Mouse (Mus musculus) ovary, adult 18-20 months (tissue): Measurements from ENCODE around the gene Prap1.

Source experiments
- DNase-seq: peaks from one replicate; pipeline ENCODE4 v3.0.0; 2022; ENCODE audit warnings: low spot score, mixed read lengths

Prap1 gene

DNA sequence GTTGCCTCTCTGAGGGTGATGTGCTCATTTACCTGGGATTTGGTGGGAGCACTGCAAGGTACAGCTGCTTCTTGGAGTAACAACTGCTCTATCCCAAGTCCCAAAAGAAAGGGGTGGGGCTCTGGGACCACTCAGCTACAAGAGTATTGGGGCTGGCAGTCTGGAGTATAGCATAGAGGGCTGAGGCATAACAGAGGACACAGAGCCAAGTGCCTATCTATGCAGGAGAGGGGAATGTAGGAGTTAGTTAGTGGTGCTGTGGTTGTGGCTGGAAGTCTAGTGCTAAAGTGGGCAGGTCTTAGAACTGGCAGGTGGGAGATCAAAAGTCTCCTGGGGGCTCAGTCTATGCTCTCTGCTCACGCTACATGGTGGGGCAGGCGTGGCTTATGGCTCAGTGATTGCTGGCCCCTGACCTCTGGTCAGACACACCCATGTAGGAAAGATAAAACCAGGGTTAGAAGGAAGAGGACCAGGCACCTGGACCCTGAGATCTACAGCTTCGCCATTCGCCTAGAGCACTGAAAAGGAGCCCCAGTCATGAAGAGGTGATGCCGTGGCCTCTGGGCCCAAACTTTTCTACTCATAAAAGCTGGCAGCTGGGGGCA is at the start of gene Prap1:
Gene Prap1 (plus strand): TSS at position 472 of the 605 bp plus-strand sequence.
- DNase-seq: no peak

- DNase-seq: no peak
Observed at GRCm38 (mm10) chr7:140045546-140045945, 47.6 kb upstream of the Prap1 start.

- no peak for DNase-seq
Observed at GRCm38 (mm10) chr7:140047811-140048311, 45.3 kb upstream of the Prap1 start.

DNA sequence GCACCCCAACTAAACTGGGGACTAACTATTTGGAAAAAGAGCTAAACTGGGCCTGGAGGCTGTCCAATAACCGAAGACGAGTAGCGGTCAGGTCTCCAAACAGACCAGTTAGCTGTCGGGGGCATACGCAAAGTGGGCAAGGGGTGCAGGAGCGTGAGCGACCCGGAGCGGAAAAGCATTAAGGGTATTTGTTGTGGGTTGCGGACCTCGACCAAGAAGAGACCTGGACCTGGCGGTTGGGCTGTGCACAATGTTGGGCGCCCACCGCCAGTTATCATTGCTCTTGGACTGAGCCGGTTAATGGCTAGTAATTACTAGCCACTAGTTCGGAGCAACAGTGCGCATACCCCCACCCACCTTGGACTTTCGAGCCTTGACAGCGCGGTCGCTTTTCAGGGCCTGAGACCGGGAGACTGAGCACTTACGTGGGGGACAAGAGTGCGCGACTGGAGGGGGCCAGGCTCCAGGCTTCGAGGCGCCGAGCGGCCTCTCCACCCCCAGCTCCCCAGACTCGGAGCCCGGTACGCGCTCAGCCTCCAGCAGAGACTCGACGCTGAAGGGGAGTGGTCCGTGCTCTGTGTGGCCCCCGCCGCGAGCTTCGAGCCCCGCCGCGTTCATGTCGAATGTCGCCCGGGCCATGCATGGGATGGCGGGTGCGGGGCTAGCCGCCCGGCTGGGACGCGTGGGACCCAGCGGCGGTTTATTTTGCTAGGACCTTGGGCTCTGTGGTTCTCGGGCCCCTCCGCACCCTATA is 44.7 kb upstream of the Prap1 start, which contains the start of gene Msx3:
Gene Msx3 (minus strand): TSS at position 729 of the 754 bp plus-strand sequence.
- no peak for DNase-seq

GRCm38 (mm10) chr7:140049115-140049689 is 44.0 kb upstream of the Prap1 start:
- no peak for DNase-seq

DNA sequence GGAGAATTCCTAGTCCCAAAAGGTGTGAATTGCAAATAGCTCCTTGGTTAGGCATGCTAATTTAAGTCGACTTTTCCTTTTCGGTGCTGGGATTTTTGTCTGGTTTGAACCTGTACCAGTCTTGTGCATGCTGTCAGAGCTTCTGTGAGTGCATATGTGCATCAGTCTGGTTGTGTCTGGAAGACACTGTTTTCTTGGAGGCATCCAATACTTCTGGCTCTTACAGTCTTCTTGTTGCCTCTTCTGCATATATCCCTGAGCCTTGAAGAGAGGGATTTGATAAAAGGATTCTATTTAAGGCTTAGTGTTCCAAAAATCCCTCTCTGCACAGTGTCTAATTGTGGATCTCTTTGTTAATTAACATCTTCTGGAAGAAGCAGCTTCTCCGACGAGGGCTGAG is 39.1 kb upstream of the Prap1 start:
- no peak for DNase-seq

- no peak for DNase-seq
Observed at GRCm38 (mm10) chr7:140057413-140058407, 35.5 kb upstream of the Prap1 start.

DNA sequence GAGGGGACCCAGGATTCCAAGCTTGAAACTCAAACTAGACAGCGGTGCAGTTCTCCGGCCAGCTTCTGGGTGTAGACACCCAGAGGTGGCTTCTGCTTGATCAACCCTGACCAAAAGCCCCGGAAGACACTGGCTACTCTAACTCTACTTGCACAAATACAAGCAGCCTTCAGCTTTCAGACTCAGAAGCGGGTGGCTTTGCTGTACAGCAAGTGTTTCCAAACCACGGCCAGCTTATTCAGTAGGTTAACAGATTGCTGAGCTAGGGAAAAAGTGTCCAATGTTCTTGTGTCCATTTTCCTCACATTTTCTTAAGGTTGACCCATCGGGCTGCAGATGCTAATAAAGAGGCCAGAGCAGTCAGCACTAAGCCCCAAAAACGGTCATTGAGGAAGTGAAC is 34.7 kb upstream of the Prap1 start:
- DNase-seq: no peak

DNA sequence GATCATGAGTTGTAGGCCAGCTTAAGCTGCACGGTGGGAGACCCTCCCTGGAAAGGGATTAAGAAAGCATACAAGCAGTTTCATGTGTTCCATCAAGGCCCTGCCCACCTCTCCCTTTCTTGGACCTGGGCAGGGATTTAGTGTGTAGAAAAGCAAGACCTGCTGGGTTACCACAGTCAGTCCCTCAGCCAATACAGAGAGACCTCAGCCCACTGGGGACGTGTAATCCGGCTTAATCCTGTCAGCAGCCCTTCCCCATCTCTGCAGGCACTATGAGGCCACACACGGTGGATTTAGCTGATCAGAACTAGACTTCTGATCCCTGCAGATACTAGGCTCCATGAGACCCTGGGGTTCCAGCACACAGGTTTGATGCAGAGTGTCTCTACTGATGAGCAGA is 33.6 kb upstream of the Prap1 start:
- DNase-seq: no peak

- no peak for DNase-seq
Observed at GRCm38 (mm10) chr7:140060936-140061831, 32.0 kb upstream of the Prap1 start.

- DNase-seq: no peak
Observed at GRCm38 (mm10) chr7:140061832-140062130, 31.4 kb upstream of the Prap1 start.

DNA sequence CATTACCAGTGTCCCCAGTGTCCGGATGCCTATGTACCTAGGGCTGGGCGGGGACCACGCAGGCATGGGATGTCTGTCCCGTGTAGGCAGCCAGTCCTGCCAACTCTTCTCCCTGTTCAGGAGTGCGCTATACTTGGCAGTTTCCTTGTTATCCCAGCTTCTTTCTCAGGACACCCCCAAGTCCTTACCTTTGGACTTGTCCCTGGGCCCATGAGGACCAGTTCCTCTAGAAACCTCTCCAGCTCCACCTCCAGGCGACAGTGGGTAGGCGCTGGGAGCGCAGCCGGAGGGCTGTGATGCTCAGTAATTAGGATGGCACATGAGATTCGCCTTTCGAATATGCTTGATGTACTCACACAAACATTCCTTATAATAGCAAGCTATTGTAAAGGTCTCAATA is 30.9 kb upstream of the Prap1 start:
- DNase-seq: no peak

- DNase-seq: no peak
Observed at GRCm38 (mm10) chr7:140063092-140063491, 30.1 kb upstream of the Prap1 start.

GRCm38 (mm10) chr7:140067397-140067796 is 25.8 kb upstream of the Prap1 start:
- no peak for DNase-seq

DNA sequence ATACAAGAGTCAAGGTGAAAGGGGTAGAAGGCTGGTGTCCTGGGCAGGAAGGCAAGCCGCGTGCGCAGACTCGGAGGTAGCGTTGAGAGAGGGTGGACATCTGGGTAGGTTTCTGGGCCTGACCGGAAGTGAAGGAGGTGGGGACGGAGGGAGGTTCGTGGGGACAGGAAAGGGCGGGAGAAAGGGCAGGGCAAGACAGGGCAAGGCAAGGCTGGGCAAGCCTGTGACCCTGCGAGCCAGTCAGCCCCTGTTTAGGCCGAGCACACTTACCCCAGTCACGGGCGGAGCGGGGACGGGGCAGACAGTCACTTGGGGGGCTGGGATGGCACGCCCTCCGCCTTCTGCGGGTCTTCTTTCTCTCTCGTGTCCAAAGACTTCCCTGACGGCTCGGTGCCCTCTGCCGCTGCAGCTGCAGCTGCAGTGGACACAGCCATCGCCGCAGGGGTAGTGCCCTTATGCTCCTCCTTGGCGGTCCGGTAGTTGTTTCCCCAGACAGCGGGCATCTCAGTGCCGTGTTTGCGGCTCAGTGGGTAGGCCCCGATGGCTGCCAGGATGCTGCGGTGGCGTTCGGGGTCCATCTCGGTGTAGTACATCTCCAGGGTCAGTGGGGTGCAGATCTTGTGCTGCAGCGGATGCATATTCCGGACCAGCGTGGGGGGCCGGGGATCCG is 23.0 kb upstream of the Prap1 start:
- DNase-seq: no peak

DNA sequence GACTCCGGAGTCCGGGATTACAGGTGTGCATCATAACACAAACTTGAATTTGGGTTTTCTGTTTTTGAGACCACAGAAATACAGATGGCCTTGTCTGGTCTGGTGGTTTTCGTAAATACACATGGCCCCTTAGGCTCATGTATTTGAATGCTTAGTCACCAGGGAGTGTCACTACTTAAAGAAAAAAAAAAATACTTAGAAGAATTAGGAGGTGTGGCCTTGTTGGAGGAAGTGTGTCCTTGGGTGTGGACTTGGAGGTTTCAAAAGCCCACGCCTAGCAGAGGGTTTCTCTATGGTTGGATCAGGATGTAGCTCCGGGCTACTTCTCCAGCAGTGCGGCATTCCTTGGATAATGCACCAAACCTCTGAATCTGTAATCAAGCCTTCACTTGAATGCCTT is 15.5 kb upstream of the Prap1 start:
- no peak for DNase-seq

GRCm38 (mm10) chr7:140078711-140079110 is 14.5 kb upstream of the Prap1 start:
- no peak for DNase-seq

DNA sequence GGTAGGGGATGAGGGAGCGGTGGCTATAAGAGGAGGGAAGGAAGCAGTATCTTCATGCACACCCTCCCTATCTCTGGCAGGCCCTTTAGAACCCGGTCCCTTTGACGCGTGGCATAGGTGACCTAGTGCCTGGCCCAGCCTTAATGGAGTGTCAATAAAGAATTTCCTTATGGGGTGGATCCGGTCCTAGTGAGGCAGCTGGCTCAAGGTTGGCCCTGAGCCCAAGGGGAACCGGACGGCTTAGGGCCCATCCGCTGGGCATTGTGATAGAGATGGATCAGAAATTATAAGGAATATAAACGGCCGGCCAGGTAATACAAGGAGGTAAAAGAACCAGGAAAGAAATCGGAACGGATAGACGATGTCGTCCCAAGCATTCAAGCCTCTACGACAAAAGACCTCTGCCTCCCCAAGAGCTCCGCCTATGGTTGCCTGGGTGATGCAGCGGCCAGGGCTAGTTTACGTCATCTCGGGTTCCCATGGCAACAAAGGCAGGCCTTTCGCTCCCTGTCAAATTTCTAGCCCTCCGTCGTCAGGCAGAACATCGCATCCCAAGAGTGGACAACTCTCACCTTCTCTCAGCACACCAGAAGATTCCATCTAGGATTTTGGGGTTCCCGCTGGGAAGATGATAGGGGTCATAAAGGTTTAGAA is 12.6 kb upstream of the Prap1 start:
- peak; percentile 76 for DNase-seq

DNA sequence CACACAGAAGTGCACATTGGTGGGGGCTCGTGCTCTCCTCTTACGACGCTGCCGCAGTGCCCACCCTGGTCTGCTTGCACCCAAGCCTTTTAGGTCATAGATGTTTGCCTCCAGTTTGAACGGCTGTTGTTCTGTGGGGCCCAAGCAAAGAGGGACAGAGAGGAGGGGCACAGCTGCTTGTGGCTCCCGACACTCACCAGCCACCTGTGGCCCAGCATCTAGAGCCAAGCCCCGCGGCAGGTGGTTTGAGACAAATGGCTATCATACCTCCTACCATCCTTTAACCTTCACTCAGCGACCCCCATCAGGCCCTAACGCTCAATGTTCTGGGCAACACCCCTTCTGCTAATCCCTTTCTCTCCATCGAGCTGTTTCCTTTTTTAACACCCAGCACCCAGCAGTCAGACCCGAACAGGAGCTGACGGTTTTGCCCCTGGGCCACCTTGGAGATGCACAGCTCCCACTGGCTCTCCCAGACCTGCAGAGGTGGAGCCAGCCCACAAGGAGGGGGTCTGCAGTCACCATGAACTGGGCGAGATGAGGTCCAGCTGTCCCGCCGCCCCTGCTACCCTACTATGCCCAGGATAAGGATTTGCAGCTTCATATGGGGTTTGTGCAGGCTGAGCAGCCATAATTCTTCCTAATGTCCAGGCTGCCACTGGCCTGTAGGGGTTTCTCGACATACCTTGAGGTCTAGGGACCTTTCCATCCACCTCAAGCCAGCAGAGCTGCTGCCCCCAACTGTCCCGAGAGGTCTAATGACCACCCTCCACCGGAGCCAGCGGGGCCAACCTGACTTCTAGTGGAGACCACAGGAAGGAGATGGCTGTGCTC is 11.6 kb upstream of the Prap1 start:
- DNase-seq: no peak
